Mouse (Mus musculus): ENCODE results near the gene Spsb3. TPM values are rescaled to one million over a fixed set of nuclear protein-coding genes. Genes with fewer than 3 reads are reported as not detected.

The Spsb3 gene
- total and polyA plus RNA-seq, 3 experiments, result 30.2 to 34.5 TPM; not detected in 1

DNA sequence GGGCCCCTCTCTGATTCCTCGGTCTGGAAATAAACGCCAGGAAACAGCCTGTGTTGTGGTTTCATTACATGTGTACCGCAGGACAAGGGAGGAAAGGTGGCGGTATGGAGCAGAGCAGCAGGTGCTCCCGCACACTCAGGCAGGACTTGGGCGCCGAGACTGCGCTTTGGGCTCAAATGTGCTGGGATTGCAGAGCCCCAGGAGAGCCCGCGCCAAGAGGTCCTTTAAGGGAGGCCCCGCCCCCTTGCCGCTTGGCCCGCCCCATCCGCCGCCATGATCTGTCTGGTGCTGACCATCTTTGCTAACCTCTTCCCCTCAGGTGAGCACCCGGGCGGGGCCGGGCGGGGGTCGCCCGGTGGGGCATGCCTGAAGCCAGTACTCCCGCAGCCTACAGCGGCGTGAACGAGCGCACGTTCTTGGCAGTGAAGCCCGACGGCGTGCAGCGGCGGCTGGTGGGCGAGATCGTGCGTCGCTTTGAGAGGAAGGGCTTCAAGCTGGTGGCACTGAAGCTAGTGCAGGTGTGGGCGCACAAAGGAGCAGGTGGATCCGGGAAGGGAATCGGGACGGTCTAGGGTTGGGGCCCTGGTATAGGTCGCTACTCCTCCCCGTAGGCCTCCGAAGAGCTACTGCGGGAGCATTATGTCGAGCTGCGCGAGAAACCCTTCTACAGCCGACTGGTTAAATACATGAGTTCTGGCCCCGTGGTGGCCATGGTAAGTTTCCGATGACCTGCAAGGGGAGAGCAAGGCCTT, 10.0 kb downstream of the Spsb3 start, which contains the start of gene Nme3:
TSS of gene Nme3 (plus strand) at position 260 of the 752 bp plus-strand sequence.
- Histone ChIP-seq H3K27ac (ENCODE audit: control insufficient read depth, low read depth, low read length) (peak within 1 kb of the TSS; percentile 65), H3K36me3 (ENCODE audit: control insufficient read depth in 1 of 2, insufficient read depth in 2 of 2, low read length in 2 of 2) (peaks cover 0 to 7% of the 10 kb centered on the region in 2 experiments; a peak in 2 of 4 replicates), H3K4me1 (ENCODE audit: control insufficient read depth in 1 of 2, insufficient read depth in 2 of 2, low read length in 2 of 2) (peaks cover 0 to 16% of the 10 kb centered on the region in 2 experiments; a peak in 2 of 4 replicates), H3K9me3 (replicated peaks; ENCODE audit: insufficient read depth, low read length) (no peaks in the 10 kb centered on the region), H3K79me2 (ENCODE audit: control insufficient read depth, insufficient read depth, low read length, poor library complexity) (peaks cover 34% of the 10 kb centered on the region), H3K4me3 (ENCODE audit: control insufficient read depth in 1 of 2, insufficient read depth in 1 of 2, low read depth in 2 of 2, low read length in 2 of 2) (peak within 1 kb of the TSS; percentile 80 to 94), H3K9ac (ENCODE audit: control insufficient read depth, low read depth, low read length, poor library complexity, severe bottlenecking) (peak within 1 kb of the TSS; percentile 95), H3K27me3 (ENCODE audit: control insufficient read depth in 1 of 2, insufficient read depth in 2 of 2, low read length in 2 of 2) (no peaks in the 10 kb centered on the region)
- peak; percentile 86 for DNase-seq (ENCODE audit: low read depth, low spot score)
- TF ChIP-seq ZC3H11A (IDR thresholded peaks at IDR 0.05; ENCODE audit: low read depth, low read length), result no peak
- TF ChIP-seq POLR2A (IDR thresholded peaks at IDR 0.05; ENCODE audit: control insufficient read depth in 1 of 2, insufficient read depth in 1 of 2, low read depth in 1 of 2, low read length in 2 of 2, poor library complexity in 1 of 2), result peak in 1 of 2 experiments; percentile 59; a peak in 2 of 4 replicates
- no peak for TF ChIP-seq USF2 (IDR thresholded peaks at IDR 0.05; ENCODE audit: borderline replicate concordance in 1 of 2, insufficient read depth in 1 of 2, low read depth in 1 of 2, low read length in 2 of 2)
- TF ChIP-seq RCOR1 (IDR thresholded peaks at IDR 0.05; ENCODE audit: low read depth, low read length), result no peak
- no peak for TF ChIP-seq ZNF384 (IDR thresholded peaks at IDR 0.05; ENCODE audit: low read depth, low read length)
- no peak for TF ChIP-seq MEF2A (IDR thresholded peaks at IDR 0.05; ENCODE audit: extremely low read depth, insufficient replicate concordance, low read depth, low read length, poor library complexity, severe bottlenecking)
- TF ChIP-seq GABPA (IDR thresholded peaks at IDR 0.05; ENCODE audit: low read depth, low read length), result no peak
- peak; percentile 50; the same call in 1 of the 2 replicates for TF ChIP-seq NELFE (IDR thresholded peaks at IDR 0.05; ENCODE audit: low read depth, low read length)
- no peak for TF ChIP-seq E2F4 (IDR thresholded peaks at IDR 0.05; ENCODE audit: borderline replicate concordance, low read depth, low read length)
- no peak for TF ChIP-seq ZMIZ1 (IDR thresholded peaks at IDR 0.05; ENCODE audit: low read depth, low read length)
- no peak for TF ChIP-seq TAL1 (IDR thresholded peaks at IDR 0.05; ENCODE audit: low read length)
- peak; percentile 70 for TF ChIP-seq HCFC1 (IDR thresholded peaks at IDR 0.05; ENCODE audit: low read depth, low read length)
- TF ChIP-seq MYB (IDR thresholded peaks at IDR 0.05; ENCODE audit: low read depth, low read length), result no peak
- 0 out of 2 replicates have a peak, but pooled peaks have one; percentile 33 for TF ChIP-seq TBP (IDR thresholded peaks at IDR 0.05; ENCODE audit: low read depth, low read length)
- no peak for TF ChIP-seq CTCF (IDR thresholded peaks at IDR 0.05 in 2 of 3, conservative IDR thresholded peaks at IDR 0.05 in 1 of 3; ENCODE audit: control insufficient read depth in 1 of 3, insufficient read depth in 1 of 3, low read depth in 2 of 3, low read length in 3 of 3, poor library complexity in 1 of 3, severe bottlenecking in 1 of 3)
- no peak for TF ChIP-seq ETS1 (IDR thresholded peaks at IDR 0.05; ENCODE audit: low read depth, low read length)
- peak; percentile 55 for TF ChIP-seq SIN3A (IDR thresholded peaks at IDR 0.05; ENCODE audit: low read length)
- TF ChIP-seq MYC (IDR thresholded peaks at IDR 0.05; ENCODE audit: low read depth, low read length), result no peak
- 0 out of 2 replicates have a peak, but pooled peaks have one; percentile 22 for TF ChIP-seq BHLHE40 (IDR thresholded peaks at IDR 0.05; ENCODE audit: borderline replicate concordance, low read depth, low read length)
- no peak for TF ChIP-seq CHD1 (IDR thresholded peaks at IDR 0.05; ENCODE audit: low read depth, low read length)
- TF ChIP-seq MXI1 (IDR thresholded peaks at IDR 0.05; ENCODE audit: low read depth, low read length), result no peak
- TF ChIP-seq JUND (IDR thresholded peaks at IDR 0.05; ENCODE audit: low read depth, low read length), result no peak
- 0 out of 2 replicates have a peak, but pooled peaks have one; percentile 36 for TF ChIP-seq MAX (IDR thresholded peaks at IDR 0.05; ENCODE audit: low read length)
- no peak for TF ChIP-seq ZKSCAN1 (IDR thresholded peaks at IDR 0.05; ENCODE audit: low read depth, low read length)
- TF ChIP-seq POLR2AphosphoS2 (IDR thresholded peaks at IDR 0.05; ENCODE audit: low read length), result peak; percentile 54; the same call in 1 of the 2 replicates
- no peak for TF ChIP-seq RAD21 (IDR thresholded peaks at IDR 0.05; ENCODE audit: low read depth, low read length)
- no peak for TF ChIP-seq GATA1 (IDR thresholded peaks at IDR 0.05; ENCODE audit: low read depth, low read length)
- TF ChIP-seq TCF12 (IDR thresholded peaks at IDR 0.05; ENCODE audit: low read depth, low read length), result no peak
- TF ChIP-seq POLR2AphosphoS5 (IDR thresholded peaks at IDR 0.05; ENCODE audit: borderline replicate concordance, low read depth, low read length), result no peak
- TF ChIP-seq MAZ (IDR thresholded peaks at IDR 0.05; ENCODE audit: low read depth, low read length), result no peak
- 0 out of 2 replicates have a peak, but pooled peaks have one; percentile 26 for TF ChIP-seq NRF1 (IDR thresholded peaks at IDR 0.05; ENCODE audit: insufficient read depth, low read depth, low read length, poor library complexity, severe bottlenecking)
- no peak for TF ChIP-seq UBTF (IDR thresholded peaks at IDR 0.05; ENCODE audit: borderline replicate concordance, insufficient read depth, low read depth, low read length)
